ENCODE assay signal across 15 mouse cellular contexts in the genomic region with DNA sequence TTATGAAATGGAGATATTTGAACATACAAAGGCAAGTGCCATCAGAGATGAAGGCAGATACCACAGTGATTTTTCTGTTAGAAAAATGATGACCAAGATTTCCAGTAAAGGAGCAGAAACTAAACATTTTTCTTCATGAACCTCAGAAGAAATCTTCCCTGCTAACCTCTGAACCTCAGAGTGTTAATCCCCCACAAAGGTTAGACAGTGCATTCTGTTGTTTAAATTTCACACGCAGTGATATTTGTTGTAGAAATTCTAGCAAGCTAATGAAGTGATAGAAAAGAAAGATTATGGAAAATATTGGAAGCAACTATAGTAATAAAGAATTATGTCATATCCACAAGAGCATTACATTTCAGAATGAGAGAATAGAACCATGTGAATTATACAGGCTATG.
"Had no signal": no experiment of that assay in that cellular context is flagged by ENCODE, and none has a peak within 500 bp of the region (broad histone marks: within the 10 kb centered on the region; RNA-seq: fewer than 3 reads in every experiment).

No protein-coding gene starts in this region.

- H3K27ac ChIP-seq: neural tube, embryonic 15.5 days; stomach, embryonic 15.5 days; stomach, postnatal 0 days had no signal

- H3K4me2 ChIP-seq: neural tube, embryonic 15.5 days; stomach, embryonic 15.5 days had no signal

- H3K4me1 ChIP-seq: neural tube, embryonic 15.5 days; stomach, embryonic 15.5 days had no signal

- H3K9ac ChIP-seq: neural tube, embryonic 15.5 days; stomach, embryonic 15.5 days had no signal

- DNase-seq: retina, postnatal 1 day; right cerebral cortex, adult 18-20 months; right cerebral cortex, postnatal 14 days; right cerebral cortex, postnatal 25 days; right cerebral cortex, postnatal 4 days; spleen, adult 18-20 months; thymus, adult 18-20 months; thymus, adult 2 months; thymus, postnatal 14 days; thymus, postnatal 25 days; thymus, postnatal 36 days; thymus, postnatal 4 days had no signal

- H3K36me3 ChIP-seq: neural tube, embryonic 15.5 days; stomach, embryonic 15.5 days had no signal

- H3K9me3 ChIP-seq: neural tube, embryonic 15.5 days; stomach, embryonic 15.5 days had no signal

- H3K4me3 ChIP-seq: neural tube, embryonic 15.5 days; stomach, embryonic 15.5 days had no signal

- H3K27me3 ChIP-seq: neural tube, embryonic 15.5 days; stomach, embryonic 15.5 days had no signal
